Mouse (Mus musculus) stomach, postnatal 0 days (tissue): Measurements from ENCODE around the gene C1qtnf5.

Experiments
- CTCF ChIP-seq: IDR thresholded peaks from 2 replicates; pipeline ENCODE4 v1.5.1; 2016; ENCODE audit warnings: antibody characterized with exemption, low read depth, mild to moderate bottlenecking, moderate library complexity
- EP300 ChIP-seq: optimal IDR thresholded peaks from 2 replicates; pipeline ENCODE3; 2016; ENCODE audit warnings: antibody characterized with exemption

DNA sequence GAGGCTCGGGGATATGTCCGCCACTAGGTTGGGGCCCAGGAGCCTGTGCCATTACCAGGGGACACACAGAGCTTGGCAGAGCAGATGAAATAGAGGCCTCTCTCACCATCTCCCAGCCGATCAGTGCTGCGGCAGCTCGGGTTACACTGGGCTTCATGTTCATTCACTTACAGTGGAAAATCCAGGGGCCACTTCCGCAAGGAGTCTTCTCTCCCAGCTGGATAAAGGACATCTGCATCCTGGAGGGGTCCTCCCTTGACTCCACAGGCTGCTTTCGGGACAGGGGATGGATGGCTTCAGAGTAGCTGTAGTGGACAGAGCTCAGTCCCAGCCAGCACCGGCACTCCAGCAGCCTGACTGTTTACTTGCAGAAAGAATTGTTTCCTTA lies 36.2 kb upstream of the C1qtnf5 start:
- no peak for TF ChIP-seq CTCF
- no peak for TF ChIP-seq EP300
